Mouse (Mus musculus): Measurements from ENCODE around the gene Zc3h4.

GRCm38 (mm10) chr7:16402449-16402848 is 1.7 kb downstream of the Zc3h4 start:
- TF ChIP-seq CTCF (IDR thresholded peaks at IDR 0.05; ENCODE audit: low read depth), result no peak
- TF ChIP-seq EP300 (optimal IDR thresholded peaks at IDR 0.05), result no peak

All from stomach, postnatal 0 days (tissue).